Comparison of ENCODE assay signal across 18 mouse cellular contexts in genomic region chr2:6642222-6642850, GRCm38 (mm10).
DNase-seq lines count a peak whose midpoint lies in the region; ATAC-seq and TF ChIP-seq lines count a peak whose summit lies in the region.
"Had no signal": no experiment of that assay in that cellular context is flagged by ENCODE, and none has a peak within 500 bp of the region (broad histone marks: within the 10 kb centered on the region; RNA-seq: fewer than 3 reads in every experiment).

No protein-coding gene starts in this region.

- H3K4me1 ChIP-seq in intestine, postnatal 0 days (replicated peaks; ENCODE audit: control insufficient read depth, insufficient read depth, low read length): no peaks in the 10 kb centered on the region
- H3K4me1 ChIP-seq in intestine, embryonic 15.5 days (replicated peaks): no peaks in the 10 kb centered on the region
- H3K4me1 ChIP-seq: embryonic facial prominence, embryonic 15.5 days; heart, embryonic 15.5 days; midbrain, embryonic 15.5 days; neural tube, embryonic 15.5 days had no signal

- no peak overlapping the region for H3K4me2 ChIP-seq in intestine, postnatal 0 days (replicated peaks; ENCODE audit: low read depth)
- no peak overlapping the region for H3K4me2 ChIP-seq in intestine, embryonic 15.5 days (replicated peaks)
- H3K4me2 ChIP-seq: embryonic facial prominence, embryonic 15.5 days; forebrain, embryonic 15.5 days; heart, embryonic 15.5 days; midbrain, embryonic 15.5 days; neural tube, embryonic 15.5 days had no signal

- no peak overlapping the region for H3K27ac ChIP-seq in intestine, postnatal 0 days (ENCODE audit: low read depth, low read length)
- H3K27ac ChIP-seq in intestine, embryonic 15.5 days: no peak overlapping the region
- H3K27ac ChIP-seq: embryonic facial prominence, embryonic 15.5 days; forebrain, embryonic 15.5 days; heart, embryonic 15.5 days; midbrain, embryonic 15.5 days; neural tube, embryonic 15.5 days had no signal

- DNase-seq in thymus, postnatal 14 days: peak; percentile 37
- DNase-seq in thymus, postnatal 0 days (ENCODE audit: low spot score): no peak
- no peak for DNase-seq in cerebellum, postnatal 25 days
- DNase-seq in spleen, adult 18-20 months: no peak
- DNase-seq in frontal cortex, postnatal 10 days (ENCODE audit: low spot score in 2 of 2): no peak
- DNase-seq: cerebellum, adult 8-10 months; gastrocnemius, postnatal 14 days; left cerebral cortex, postnatal 4 days; right cerebral cortex, postnatal 4 days; thymus, adult 18-20 months had no signal

- no peak overlapping the region for H3K9ac ChIP-seq in intestine, postnatal 0 days (ENCODE audit: low read depth, low read length)
- H3K9ac ChIP-seq in intestine, embryonic 15.5 days: no peak overlapping the region
- H3K9ac ChIP-seq: embryonic facial prominence, embryonic 15.5 days; forebrain, embryonic 15.5 days; heart, embryonic 15.5 days; midbrain, embryonic 15.5 days; neural tube, embryonic 15.5 days had no signal

- H3K36me3 ChIP-seq in intestine, postnatal 0 days (ENCODE audit: control insufficient read depth, insufficient read depth): no peaks in the 10 kb centered on the region
- no peaks in the 10 kb centered on the region for H3K36me3 ChIP-seq in intestine, embryonic 15.5 days
- H3K36me3 ChIP-seq: embryonic facial prominence, embryonic 15.5 days; forebrain, embryonic 15.5 days; heart, embryonic 15.5 days; midbrain, embryonic 15.5 days; neural tube, embryonic 15.5 days had no signal

- H3K4me3 ChIP-seq in intestine, postnatal 0 days (ENCODE audit: low read depth, low read length): no peak overlapping the region
- H3K4me3 ChIP-seq in intestine, embryonic 15.5 days (replicated peaks): no peak overlapping the region
- H3K4me3 ChIP-seq: embryonic facial prominence, embryonic 15.5 days; forebrain, embryonic 15.5 days; heart, embryonic 15.5 days; midbrain, embryonic 15.5 days; neural tube, embryonic 15.5 days had no signal

- H3K27me3 ChIP-seq in intestine, postnatal 0 days (replicated peaks; ENCODE audit: control insufficient read depth, insufficient read depth, low read length): no peaks in the 10 kb centered on the region
- no peaks in the 10 kb centered on the region for H3K27me3 ChIP-seq in intestine, embryonic 15.5 days (replicated peaks)
- H3K27me3 ChIP-seq: embryonic facial prominence, embryonic 15.5 days; forebrain, embryonic 15.5 days; heart, embryonic 15.5 days; midbrain, embryonic 15.5 days; neural tube, embryonic 15.5 days had no signal

- WGBS in intestine, postnatal 0 days: 71% methylated on average over 3 of the region's 3 CpGs
- 84% methylated on average over 3 of the region's 3 CpGs for WGBS in intestine, embryonic 15.5 days

- TF ChIP-seq CTCF in intestine, postnatal 0 days (IDR thresholded peaks at IDR 0.05; ENCODE audit: low read depth): peak; percentile 23

- no peak for ATAC-seq in intestine, postnatal 0 days
- ATAC-seq in intestine, embryonic 15.5 days: no peak
- ATAC-seq in hematopoietic stem cell, adult 5-6 weeks (replicated peaks in 1 of 2; ENCODE audit: insufficient read depth in 1 of 2, low FRiP score in 2 of 2, low TSS enrichment in 1 of 2, low read depth in 1 of 2, poor library complexity in 2 of 2, severe bottlenecking in 2 of 2): peak; percentile 65 to 77
- ATAC-seq: forebrain, embryonic 15.5 days; midbrain, embryonic 15.5 days had no signal

- H3K9me3 ChIP-seq in intestine, postnatal 0 days (ENCODE audit: control insufficient read depth): no peaks in the 10 kb centered on the region
- no peaks in the 10 kb centered on the region for H3K9me3 ChIP-seq in intestine, embryonic 15.5 days
- H3K9me3 ChIP-seq: embryonic facial prominence, embryonic 15.5 days; forebrain, embryonic 15.5 days; heart, embryonic 15.5 days; midbrain, embryonic 15.5 days; neural tube, embryonic 15.5 days had no signal

Comparison
In these comparisons a context has a peak if more than half of its experiments do, and no peak if none do; other contexts are left out.
1. ATAC-seq: peak in hematopoietic stem cell, adult 5-6 weeks (2 of 2); none in intestine, postnatal 0 days (single experiment) and intestine, embryonic 15.5 days (single experiment).